Mouse (Mus musculus) cerebellum, adult 8-10 months (tissue): ENCODE data around the gene Adck1.

Experiments used
- DNase-seq: peaks from one replicate; pipeline ENCODE4 v3.0.0; 2022

Gene Adck1

DNA sequence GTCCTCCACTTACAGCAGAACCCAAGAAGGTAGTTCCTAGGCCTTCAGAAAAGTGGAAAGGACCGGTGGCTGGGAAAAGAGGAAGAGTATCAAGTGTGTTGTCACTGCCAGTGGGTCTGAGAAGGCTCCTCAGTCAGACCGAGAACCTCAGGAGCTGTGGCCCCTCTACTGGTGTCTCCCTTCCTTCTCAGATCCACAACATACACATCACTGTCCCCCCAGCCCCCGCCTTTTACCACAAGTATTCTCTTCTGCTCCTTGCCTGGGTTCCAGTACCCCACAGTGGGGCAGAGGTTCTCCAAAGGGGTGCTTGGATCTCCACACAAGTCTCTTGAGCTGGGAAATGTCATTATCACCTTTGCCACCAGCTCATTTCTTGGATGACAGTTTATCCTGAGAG is 115.5 kb downstream of the Adck1 start:
- no peak for DNase-seq

DNA sequence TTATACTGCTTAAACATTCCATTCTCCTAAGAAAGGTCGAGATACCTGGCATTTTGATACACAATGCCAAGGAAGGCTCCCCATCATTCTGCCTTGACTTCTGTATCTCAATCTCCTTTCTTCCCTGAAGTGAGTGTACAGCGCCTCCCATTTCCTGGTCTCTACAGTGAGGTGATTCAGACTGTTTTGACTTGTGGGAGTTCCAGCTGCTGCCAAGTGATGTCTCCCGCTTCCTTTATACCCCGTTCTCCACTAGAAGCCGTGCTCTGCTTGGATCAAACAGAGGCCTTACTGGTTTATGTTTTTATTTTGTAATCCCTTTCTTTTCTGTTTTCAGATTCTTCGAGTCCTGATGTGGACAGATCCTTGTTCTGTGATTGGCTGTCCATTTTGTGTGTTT is 116.3 kb downstream of the Adck1 start:
- DNase-seq = no peak

DNA sequence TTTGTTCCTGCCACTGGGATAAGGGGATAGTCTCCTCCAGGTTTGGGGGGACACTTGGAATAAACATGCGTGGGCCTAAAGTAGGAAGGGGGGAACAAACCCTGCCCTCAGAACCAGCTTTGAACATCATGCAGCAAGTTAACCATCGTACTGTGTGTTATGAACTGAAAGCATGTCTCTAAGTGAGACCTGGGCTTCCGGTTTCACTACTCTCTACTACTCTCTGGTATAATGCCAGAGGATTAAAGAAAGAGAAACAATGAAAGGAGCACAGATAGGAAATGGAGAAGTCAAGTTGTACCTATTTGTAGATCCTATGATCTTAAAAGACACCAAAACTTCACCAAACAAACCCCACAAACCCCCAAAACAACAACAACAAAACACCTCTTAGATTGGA is 121.3 kb downstream of the Adck1 start:
- no peak for DNase-seq

- no peak for DNase-seq
Measured at GRCm38 (mm10) chr12:88490881-88491280, 130.5 kb downstream of the Adck1 start.
